Mouse (Mus musculus): ENCODE data around the gene Chia1.
"Not testable (repeated sequence)": the region's sequence is repeated elsewhere in the genome, so short reads cannot be mapped to it uniquely, and the experiment has no call there.

The Chia1 gene

DNA sequence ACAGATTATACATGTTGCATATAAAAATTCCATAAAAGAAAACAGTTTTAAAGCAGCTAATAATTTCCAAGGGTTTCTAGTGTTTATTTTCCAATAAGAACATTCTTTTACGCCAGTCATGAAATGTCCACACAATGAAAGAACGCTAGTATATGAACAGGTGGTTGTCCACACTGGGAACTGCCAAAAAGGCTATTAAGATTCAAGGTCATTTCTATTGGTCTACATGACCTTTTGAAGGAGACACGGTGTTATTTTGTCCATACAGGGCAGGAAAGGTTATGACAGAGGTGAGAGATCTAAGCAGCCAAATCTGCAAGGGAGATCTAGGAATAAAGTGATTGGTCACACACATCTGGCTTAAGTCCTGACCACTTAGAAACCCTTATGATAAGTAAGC is at the start of gene Chia1:
Gene Chia1 (plus strand): TSS at position 301 of the 400 bp plus-strand sequence.
- no peak for DNase-seq (ENCODE audit: low spot score)

DNA sequence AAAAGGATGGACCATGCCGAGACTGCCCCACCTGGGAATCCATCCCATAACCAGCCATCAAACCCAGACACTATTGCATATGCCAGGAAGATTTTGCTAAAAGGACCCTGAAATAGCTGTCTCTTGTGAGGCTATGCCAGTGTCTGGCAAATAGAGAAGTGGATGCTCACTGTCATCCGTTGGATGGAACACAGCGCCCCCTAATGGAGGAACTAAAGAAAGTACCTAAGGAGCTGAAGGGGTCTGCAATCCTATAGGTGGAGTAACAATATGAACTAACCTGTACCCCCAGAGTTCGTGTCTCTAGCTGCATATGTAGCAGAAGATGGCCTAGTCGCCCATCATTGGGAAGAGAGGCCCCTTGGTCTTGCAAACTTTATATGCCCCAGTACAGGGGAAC is 45.3 kb upstream of the Chia1 start:
- DNase-seq (ENCODE audit: low spot score), result not testable (repeated sequence)

DNA sequence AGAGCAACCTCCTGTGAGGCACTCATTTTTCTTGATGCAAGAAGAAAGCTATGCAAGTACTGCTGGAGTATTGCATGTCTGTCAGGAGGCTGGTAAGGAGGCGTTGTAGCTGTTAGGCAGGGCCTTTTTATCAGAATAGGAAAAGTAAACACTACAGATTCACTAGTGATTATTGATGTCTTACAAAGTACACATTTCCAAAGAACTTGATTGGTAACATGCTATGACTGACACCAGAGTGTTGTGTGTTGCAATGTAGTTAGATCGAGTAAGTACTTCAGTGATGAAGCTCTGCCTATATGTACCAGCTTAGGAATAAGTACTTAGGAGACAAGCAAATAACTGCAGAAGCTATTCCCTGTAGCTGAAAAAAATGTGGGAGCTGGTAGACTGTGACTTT is 42.0 kb upstream of the Chia1 start:
- DNase-seq (ENCODE audit: low spot score), result no peak

DNA sequence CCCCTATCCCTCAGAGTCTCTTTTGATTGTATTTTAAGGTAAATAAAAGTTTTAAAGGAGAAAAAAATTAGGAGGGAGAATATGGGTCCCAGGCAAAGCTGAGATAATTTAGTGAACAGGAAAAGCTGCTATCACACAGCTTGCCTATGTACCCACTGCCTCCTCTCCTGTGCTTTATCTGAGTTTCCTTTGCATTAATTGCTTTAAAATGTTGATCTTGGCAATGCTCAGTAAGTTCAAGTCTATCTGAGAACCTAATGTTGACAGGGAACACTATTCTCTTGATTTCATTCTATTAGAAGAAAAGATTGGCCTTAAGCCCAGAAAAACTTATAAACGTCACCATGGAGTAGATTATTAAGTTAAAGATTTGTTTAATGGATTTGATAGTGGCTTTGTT is 38.2 kb upstream of the Chia1 start:
- no peak for DNase-seq (ENCODE audit: low spot score)

DNA sequence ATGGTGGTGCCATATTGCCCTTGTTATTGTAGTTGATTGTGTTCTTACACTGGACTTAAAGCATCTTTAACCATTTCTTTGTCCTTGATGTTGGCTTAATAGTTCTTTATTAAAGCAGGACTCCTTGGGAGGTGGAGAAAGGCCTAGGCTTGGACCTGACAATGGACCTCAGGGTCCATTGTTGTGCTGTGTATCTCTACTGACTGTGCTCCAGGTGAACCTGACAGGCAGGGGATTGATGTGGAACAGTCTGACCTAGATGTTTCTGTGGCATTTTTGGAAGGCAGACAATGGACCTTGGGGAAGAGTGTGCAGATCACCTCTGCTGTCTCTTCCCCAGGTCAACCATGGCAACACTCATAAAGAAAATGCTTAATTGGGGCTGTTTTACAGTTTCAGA is 14.0 kb downstream of the Chia1 start:
- no peak for DNase-seq (ENCODE audit: low spot score)

DNA sequence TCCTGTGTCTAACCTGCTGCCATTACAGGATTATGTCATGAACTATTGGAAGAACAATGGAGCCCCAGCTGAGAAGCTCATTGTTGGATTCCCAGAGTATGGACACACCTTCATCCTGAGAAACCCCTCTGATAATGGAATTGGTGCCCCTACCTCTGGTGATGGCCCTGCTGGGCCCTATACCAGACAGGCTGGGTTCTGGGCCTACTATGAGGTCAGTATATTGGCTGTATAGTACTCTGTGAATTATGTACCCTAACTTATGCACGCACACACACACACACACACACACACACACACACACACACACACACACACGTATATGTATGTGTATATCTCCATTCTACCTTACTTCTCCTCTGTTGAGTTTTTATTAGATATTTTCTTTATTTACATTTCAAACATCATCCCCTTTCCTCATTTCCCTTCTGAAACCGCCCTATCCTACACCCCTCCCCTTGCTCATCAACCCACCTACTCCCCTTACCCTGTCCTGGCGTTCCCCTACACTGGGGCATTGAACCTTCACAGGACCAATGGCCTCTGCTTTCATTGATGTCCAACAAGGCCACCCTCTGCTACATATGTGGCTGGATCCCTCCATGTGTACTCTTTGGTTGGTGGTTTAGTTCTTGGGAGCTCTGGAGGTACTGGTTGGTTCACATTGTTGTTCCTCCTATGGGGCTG is 15.9 kb downstream of the Chia1 start:
- no peak for DNase-seq (ENCODE audit: low spot score)

DNA sequence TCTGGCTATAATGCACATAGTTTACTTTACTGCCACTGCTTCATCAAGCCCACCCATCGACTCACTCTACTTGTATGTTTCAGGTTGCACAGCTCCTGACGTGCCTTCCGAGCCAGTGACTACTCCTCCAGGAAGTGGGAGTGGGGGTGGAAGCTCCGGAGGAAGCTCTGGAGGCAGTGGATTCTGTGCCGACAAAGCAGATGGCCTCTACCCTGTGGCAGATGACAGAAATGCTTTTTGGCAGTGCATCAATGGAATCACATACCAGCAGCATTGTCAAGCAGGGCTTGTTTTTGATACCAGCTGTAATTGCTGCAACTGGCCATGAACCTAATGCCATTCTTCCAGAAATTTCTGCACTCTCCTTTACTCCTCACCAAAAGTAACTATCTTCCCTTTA is 18.7 kb downstream of the Chia1 start:
- DNase-seq (ENCODE audit: low spot score), result no peak

DNA sequence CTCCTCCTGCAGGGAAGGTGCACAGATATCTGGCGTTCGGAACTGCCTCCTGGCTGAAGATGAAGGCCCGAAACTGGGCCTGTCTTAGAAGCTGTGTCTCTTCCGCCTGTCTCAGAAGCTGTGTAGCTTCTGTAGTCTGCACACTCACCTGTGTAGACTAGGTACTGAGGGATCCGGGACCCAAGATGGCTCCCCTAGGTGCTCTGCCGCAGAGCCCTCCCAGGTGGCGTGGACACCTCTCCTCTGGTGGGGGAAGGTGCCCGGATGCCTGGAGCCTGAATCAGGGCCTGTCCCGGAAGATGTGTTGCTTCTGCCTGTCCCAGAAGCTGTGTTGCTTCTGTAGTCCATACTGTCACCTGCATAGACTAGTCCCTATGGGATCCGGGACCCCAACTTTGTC is 31.1 kb downstream of the Chia1 start:
- no peak for DNase-seq (ENCODE audit: low spot score)

DNA sequence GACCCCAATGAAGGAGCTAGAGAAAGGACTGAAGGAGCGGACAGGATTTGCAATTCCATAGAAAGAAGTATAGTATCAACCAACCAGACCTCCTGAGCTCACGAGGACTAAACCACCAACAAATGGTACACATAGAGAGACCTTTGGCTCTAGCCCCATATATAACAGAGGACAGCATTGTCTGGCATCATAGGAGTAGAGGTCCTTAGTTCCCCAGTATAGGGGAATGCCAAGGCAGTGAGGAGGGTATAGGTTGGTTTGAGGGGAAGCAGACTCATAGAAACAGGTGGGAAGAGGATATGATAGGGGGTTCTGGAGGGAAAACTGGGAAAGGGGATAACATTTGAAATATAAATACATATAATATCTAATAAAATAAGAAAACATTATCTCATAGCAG is 41.4 kb downstream of the Chia1 start:
- no peak for DNase-seq (ENCODE audit: low spot score)

DNA sequence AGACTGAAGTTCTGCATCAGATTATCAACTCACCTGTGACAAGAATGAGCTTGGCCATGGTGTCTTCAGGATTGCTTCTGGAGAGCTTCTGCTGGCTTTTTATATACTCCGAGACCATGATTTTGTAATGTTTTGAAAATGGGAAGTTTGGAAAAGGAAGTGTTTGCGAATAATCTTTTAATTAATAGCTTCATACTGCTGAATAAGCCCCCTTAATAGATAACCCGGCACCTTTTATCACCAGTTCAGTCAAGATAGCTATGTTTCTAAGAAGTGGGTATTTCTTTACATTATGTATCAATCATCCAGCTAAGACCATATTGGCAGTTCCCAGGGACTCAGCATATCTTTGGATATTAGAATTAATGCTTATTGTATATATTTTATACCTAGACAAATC is 54.4 kb downstream of the Chia1 start, which contains the start of gene Chil3:
Gene Chil3 (minus strand): TSS at position 101 of the 400 bp plus-strand sequence.
- DNase-seq (ENCODE audit: low spot score), result no peak

DNA sequence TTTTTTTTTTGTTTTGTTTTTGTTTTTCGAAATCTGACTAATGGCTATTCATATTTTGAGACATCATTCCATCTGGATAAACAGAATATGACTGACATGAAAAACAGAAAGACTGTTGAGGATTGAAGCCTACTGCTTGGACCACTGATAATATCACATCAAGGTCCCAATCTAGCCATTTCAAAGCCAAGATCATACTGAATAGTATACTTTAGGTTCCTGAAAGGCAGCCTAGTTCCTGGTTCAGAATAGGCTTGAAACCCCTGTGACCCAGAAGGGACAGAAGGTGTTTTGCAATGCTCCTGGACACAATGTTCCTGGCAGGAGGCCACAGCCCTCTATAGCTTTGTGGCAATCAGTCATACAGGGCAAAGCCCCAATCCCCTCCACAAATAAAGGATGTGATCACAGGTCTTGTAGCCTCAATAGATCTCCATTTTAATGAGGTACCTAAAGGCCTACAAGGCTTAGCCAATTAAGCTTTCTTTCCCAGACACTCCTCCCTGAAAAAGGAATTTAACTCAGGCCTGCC is 57.6 kb downstream of the Chia1 start:
- no peak for DNase-seq (ENCODE audit: low spot score)

DNA sequence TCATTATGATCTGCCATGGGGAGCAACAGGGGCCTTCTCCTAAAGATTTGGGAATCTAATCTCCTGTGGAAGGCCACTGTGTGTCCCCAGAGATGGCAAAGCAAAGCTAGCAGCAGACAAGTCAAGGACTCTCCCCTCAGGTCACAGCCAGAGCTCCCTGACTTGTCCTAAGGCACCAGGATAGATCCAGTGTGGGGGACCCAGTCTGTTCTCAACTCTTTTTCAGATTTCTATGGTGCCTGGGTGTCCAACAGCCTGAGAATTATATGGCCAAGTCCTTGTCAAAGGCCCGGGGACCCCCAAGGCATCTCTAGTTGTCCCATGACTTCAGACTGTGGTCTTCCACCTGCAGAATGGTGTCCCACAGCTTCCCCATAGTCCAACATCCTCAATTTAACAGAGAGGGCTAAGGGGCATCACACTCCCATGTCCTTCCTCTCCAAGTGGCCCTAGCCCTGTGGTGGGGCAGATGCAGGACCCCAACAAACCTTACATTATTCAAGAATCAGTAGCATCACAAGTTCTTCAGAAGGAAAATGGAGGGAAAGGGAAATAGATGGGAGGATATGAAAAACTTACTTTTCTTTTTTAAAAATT is 58.2 kb downstream of the Chia1 start:
- no peak for DNase-seq (ENCODE audit: low spot score)

DNA sequence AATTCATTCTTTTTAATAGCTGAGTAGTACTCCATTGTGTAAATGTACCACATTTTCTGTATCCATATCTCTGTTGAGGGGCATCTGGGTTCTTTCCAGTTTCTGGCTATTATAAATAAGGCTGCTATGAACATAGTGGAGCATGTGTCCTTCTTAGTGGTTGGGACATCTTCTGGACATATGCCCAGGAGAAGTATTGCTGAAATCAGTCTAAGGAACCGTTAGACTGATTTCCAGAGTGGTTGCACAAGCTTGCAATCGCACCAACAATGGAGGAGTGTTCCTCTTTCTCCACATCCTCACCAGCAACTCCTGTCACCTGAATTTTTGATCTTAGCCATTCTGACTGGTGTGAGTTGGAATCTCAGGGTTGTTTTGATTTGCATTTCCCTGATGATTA is 59.5 kb downstream of the Chia1 start:
- not testable (repeated sequence) for DNase-seq (ENCODE audit: low spot score)

DNA sequence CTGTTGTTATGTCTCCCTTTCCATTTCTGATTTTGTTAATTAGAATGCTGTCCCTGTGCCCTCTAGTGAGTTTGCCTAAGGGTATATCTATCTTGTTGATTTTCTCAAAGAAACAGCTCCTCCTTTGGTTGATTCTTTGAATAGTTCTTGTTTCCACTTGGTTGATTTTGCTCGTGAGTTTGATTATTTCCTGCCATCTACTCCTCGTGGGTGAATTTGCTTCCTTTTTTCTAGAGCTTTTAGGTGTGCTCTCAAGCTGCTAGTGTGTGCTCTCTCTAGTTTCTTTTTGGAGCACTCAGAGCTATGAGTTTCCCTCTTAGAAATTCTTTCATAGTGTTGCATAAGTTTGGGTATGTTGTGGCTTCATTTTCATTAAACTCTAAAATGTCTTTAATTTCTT is 61.9 kb downstream of the Chia1 start:
- not testable (repeated sequence) for DNase-seq (ENCODE audit: low spot score)

DNA sequence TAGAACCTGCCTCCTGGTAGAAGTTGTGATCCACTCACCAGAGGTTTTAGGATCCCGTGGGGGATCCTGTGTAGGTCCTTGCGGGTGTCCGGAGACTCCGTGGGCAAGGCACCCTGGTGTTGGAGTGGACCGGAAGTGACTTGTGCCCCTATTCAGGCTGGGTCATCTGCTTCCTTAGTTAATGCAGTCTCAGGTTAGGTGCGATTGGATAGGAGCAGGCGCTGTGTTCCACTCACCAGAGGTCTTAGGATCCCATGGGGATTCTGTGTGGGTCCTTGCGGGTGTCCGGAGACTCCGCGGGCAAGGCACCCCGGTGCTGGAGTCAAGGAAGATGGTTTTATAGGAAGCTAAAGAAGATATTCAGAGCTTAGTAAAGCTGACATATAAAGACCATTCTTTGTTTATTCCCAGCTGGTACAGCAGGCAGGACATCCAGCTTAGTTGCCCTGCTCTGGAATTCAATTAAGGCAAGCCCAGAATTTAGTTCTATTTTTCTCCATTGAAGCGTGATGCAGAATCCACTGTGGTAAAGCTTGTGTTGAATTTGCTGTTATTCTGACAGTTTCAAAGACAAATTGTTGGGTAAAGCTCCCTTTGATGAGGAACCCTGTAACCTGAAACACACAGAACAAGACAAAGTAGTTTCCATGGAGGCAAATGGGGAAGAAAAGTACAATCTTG is 64.6 kb downstream of the Chia1 start:
- no peak for DNase-seq (ENCODE audit: low spot score)

Measured in ovary, postnatal 14 days (tissue).